Mouse (Mus musculus): ENCODE measurements around the gene Dnm3. TPM values are rescaled to one million over a fixed set of nuclear protein-coding genes. Genes with fewer than 3 reads are reported as not detected.

Gene Dnm3
- polyA plus RNA-seq, 1 experiment: 1.6 TPM

- Histone ChIP-seq H3K36me3 (ENCODE audit: control insufficient read depth, insufficient read depth) (no peaks in the 10 kb centered on the region), H3K79me3 (ENCODE audit: low read depth) (no peaks in the 10 kb centered on the region), H3K27me3 (ENCODE audit: control insufficient read depth, insufficient read depth, insufficient read length) (no peaks in the 10 kb centered on the region), H3K4me3 (ENCODE audit: insufficient read depth, poor library complexity, severe bottlenecking) (no peak overlapping the region), H3K79me2 (ENCODE audit: control insufficient read depth, insufficient read depth) (no peaks in the 10 kb centered on the region), H3ac (ENCODE audit: control insufficient read depth, insufficient read length, low read depth) (no peak overlapping the region)
- TF ChIP-seq MYOD1 (IDR thresholded peaks at IDR 0.05; ENCODE audit: control insufficient read depth, insufficient read length, low read depth) (no peak), USF1 (IDR thresholded peaks at IDR 0.05; ENCODE audit: low read depth) (no peak), CTCF (IDR thresholded peaks at IDR 0.05; ENCODE audit: control insufficient read depth, insufficient read depth, insufficient read length) (no peak), MAX (IDR thresholded peaks at IDR 0.05) (no peak), CEBPB (IDR thresholded peaks at IDR 0.05; ENCODE audit: low read depth) (no peak), FOSL1 (IDR thresholded peaks at IDR 0.05; ENCODE audit: insufficient read depth, low read length, poor library complexity, severe bottlenecking) (no peak), MYOG (IDR thresholded peaks at IDR 0.05; ENCODE audit: control insufficient read depth, extremely low read depth, insufficient read length) (no peak)
Measured at GRCm38 (mm10) chr1:162200446-162200845, 277.4 kb downstream of the Dnm3 start.

GRCm38 (mm10) chr1:162196812-162197680 lies 280.8 kb downstream of the Dnm3 start:
- no peak overlapping the region for H3ac ChIP-seq (ENCODE audit: control insufficient read depth, insufficient read length, low read depth)
- H3K79me2 ChIP-seq (ENCODE audit: control insufficient read depth, insufficient read depth): no peaks in the 10 kb centered on the region
- H3K36me3 ChIP-seq (ENCODE audit: control insufficient read depth, insufficient read depth): no peaks in the 10 kb centered on the region
- H3K27me3 ChIP-seq (ENCODE audit: control insufficient read depth, insufficient read depth, insufficient read length): no peaks in the 10 kb centered on the region
- no peak overlapping the region for H3K4me3 ChIP-seq (ENCODE audit: insufficient read depth, poor library complexity, severe bottlenecking)
- TF ChIP-seq MAX (IDR thresholded peaks at IDR 0.05) (no peak), FOSL1 (IDR thresholded peaks at IDR 0.05; ENCODE audit: insufficient read depth, low read length, poor library complexity, severe bottlenecking) (no peak), CTCF (IDR thresholded peaks at IDR 0.05; ENCODE audit: control insufficient read depth, insufficient read depth, insufficient read length) (no peak), MYOD1 (IDR thresholded peaks at IDR 0.05; ENCODE audit: control insufficient read depth, insufficient read length, low read depth) (no peak), CEBPB (IDR thresholded peaks at IDR 0.05; ENCODE audit: low read depth) (no peak), USF1 (IDR thresholded peaks at IDR 0.05; ENCODE audit: low read depth) (no peak), MYOG (IDR thresholded peaks at IDR 0.05; ENCODE audit: control insufficient read depth, extremely low read depth, insufficient read length) (no peak)
- no peaks in the 10 kb centered on the region for H3K79me3 ChIP-seq (ENCODE audit: low read depth)

GRCm38 (mm10) chr1:162188744-162189143 lies 289.1 kb downstream of the Dnm3 start:
- Histone ChIP-seq H3K79me2 (ENCODE audit: control insufficient read depth, insufficient read depth) (no peaks in the 10 kb centered on the region), H3K4me3 (ENCODE audit: insufficient read depth, poor library complexity, severe bottlenecking) (no peak overlapping the region), H3ac (ENCODE audit: control insufficient read depth, insufficient read length, low read depth) (no peak overlapping the region), H3K79me3 (ENCODE audit: low read depth) (no peaks in the 10 kb centered on the region), H3K27me3 (ENCODE audit: control insufficient read depth, insufficient read depth, insufficient read length) (no peaks in the 10 kb centered on the region), H3K36me3 (ENCODE audit: control insufficient read depth, insufficient read depth) (no peaks in the 10 kb centered on the region)
- TF ChIP-seq MYOG (IDR thresholded peaks at IDR 0.05; ENCODE audit: control insufficient read depth, extremely low read depth, insufficient read length): no peak
- TF ChIP-seq FOSL1 (IDR thresholded peaks at IDR 0.05; ENCODE audit: insufficient read depth, low read length, poor library complexity, severe bottlenecking): no peak
- no peak for TF ChIP-seq CEBPB (IDR thresholded peaks at IDR 0.05; ENCODE audit: low read depth)
- no peak for TF ChIP-seq MAX (IDR thresholded peaks at IDR 0.05)
- TF ChIP-seq MYOD1 (IDR thresholded peaks at IDR 0.05; ENCODE audit: control insufficient read depth, insufficient read length, low read depth): no peak
- TF ChIP-seq USF1 (IDR thresholded peaks at IDR 0.05; ENCODE audit: low read depth): no peak
- no peak for TF ChIP-seq CTCF (IDR thresholded peaks at IDR 0.05; ENCODE audit: control insufficient read depth, insufficient read depth, insufficient read length)

- Histone ChIP-seq H3K36me3 (ENCODE audit: control insufficient read depth, insufficient read depth) (no peaks in the 10 kb centered on the region), H3K79me3 (ENCODE audit: low read depth) (no peaks in the 10 kb centered on the region), H3K27me3 (ENCODE audit: control insufficient read depth, insufficient read depth, insufficient read length) (no peaks in the 10 kb centered on the region), H3ac (ENCODE audit: control insufficient read depth, insufficient read length, low read depth) (peak overlapping the region; percentile 18), H3K79me2 (ENCODE audit: control insufficient read depth, insufficient read depth) (no peaks in the 10 kb centered on the region), H3K4me3 (ENCODE audit: insufficient read depth, poor library complexity, severe bottlenecking) (no peak overlapping the region)
- no peak for TF ChIP-seq CEBPB (IDR thresholded peaks at IDR 0.05; ENCODE audit: low read depth)
- TF ChIP-seq USF1 (IDR thresholded peaks at IDR 0.05; ENCODE audit: low read depth): no peak
Measured at GRCm38 (mm10) chr1:162187352-162188120, 290.3 kb downstream of the Dnm3 start.

- no peaks in the 10 kb centered on the region for H3K27me3 ChIP-seq (ENCODE audit: control insufficient read depth, insufficient read depth, insufficient read length)
- no peak overlapping the region for H3K4me3 ChIP-seq (ENCODE audit: insufficient read depth, poor library complexity, severe bottlenecking)
- no peaks in the 10 kb centered on the region for H3K36me3 ChIP-seq (ENCODE audit: control insufficient read depth, insufficient read depth)
- no peaks in the 10 kb centered on the region for H3K79me2 ChIP-seq (ENCODE audit: control insufficient read depth, insufficient read depth)
- H3ac ChIP-seq (ENCODE audit: control insufficient read depth, insufficient read length, low read depth): no peak overlapping the region
- no peak for TF ChIP-seq MAX (IDR thresholded peaks at IDR 0.05)
- TF ChIP-seq FOSL1 (IDR thresholded peaks at IDR 0.05; ENCODE audit: insufficient read depth, low read length, poor library complexity, severe bottlenecking): no peak
- no peak for TF ChIP-seq CTCF (IDR thresholded peaks at IDR 0.05; ENCODE audit: control insufficient read depth, insufficient read depth, insufficient read length)
- no peak for TF ChIP-seq MYOD1 (IDR thresholded peaks at IDR 0.05; ENCODE audit: control insufficient read depth, insufficient read length, low read depth)
- TF ChIP-seq USF1 (IDR thresholded peaks at IDR 0.05; ENCODE audit: low read depth): no peak
- no peak for TF ChIP-seq CEBPB (IDR thresholded peaks at IDR 0.05; ENCODE audit: low read depth)
- no peak for TF ChIP-seq MYOG (IDR thresholded peaks at IDR 0.05; ENCODE audit: control insufficient read depth, extremely low read depth, insufficient read length)
- no peaks in the 10 kb centered on the region for H3K79me3 ChIP-seq (ENCODE audit: low read depth)
Measured at GRCm38 (mm10) chr1:162186470-162187351, 291.1 kb downstream of the Dnm3 start.

Measured in C2C12 (cell line).